Mouse (Mus musculus) kidney, postnatal 36 days (tissue): ENCODE measurements at regions not wholly inside any gene's neighbourhood (a gene's known extent, or its start where the extent isn't known, plus 50 kb on each side); places are given as distances from the start of the nearest gene placed in this dataset.
A peak's percentile ranks its signal among the peaks of the same experiment; 100 is the strongest.

Experiments used
- DNase-seq, 2 experiments: peaks; one replicate each; pipeline ENCODE4 v3.0.0; 2021 to 2022; ENCODE audit warnings: mixed read lengths in 2 of 2

DNA sequence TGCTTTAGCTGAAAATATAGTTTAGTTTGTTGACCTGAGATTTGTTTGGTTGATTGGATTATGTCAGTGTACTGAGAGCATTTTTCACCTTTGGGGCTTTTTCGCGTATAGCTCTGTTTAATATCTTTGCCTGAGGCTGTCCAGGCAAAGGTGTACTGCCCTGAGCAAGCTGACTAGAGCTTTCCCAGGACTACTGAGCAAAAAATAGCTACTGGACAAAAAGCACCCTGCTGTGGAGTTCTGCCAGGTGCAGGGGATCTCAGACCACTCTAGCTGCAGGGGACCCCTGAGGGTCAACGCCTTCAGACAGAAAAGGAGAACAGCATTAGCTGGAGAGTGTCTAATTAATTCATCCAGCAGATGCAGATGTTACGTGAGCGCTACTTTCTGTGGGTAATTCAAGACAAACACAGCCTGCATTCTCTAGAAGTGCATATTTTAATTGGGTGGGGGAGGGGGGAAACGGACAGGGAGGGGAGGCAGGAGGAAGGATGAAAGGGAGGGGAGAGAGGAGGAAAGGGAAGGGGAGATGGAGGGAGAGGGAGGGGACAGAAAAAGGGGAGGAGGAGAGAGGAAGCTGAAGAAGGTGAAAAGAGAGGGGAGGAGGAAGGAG lies 61.7 kb downstream of the Thnsl1 start:
- DNase-seq = no peak

- peak; percentile 27 for DNase-seq
Observed at GRCm38 (mm10) chr2:21269989-21270846, 64.7 kb downstream of the Thnsl1 start.

GRCm38 (mm10) chr2:21273416-21273815 lies 67.9 kb downstream of the Thnsl1 start:
- no peak for DNase-seq

DNA sequence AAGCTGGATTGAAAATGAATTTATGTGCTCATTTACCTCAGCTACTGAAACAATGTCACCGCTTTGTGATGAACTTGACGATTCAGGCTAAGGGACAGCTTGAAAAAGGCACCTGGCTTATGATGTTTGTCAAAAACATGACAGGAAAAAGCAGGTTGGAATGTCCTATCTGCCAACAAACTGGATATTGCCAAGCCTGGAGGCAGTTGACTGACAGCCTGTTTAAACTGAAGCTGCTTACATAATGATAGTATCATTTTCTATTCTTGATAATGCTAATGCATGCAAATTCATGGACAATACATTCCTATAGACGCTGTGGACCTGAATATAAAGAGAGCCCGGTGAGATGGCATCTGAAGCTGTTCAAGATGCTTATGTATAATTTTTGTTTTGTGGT lies 69.8 kb downstream of the Thnsl1 start:
- DNase-seq = no peak

GRCm38 (mm10) chr2:21280794-21281420 lies 75.4 kb downstream of the Thnsl1 start:
- DNase-seq = peak; percentile 58 to 91

DNA sequence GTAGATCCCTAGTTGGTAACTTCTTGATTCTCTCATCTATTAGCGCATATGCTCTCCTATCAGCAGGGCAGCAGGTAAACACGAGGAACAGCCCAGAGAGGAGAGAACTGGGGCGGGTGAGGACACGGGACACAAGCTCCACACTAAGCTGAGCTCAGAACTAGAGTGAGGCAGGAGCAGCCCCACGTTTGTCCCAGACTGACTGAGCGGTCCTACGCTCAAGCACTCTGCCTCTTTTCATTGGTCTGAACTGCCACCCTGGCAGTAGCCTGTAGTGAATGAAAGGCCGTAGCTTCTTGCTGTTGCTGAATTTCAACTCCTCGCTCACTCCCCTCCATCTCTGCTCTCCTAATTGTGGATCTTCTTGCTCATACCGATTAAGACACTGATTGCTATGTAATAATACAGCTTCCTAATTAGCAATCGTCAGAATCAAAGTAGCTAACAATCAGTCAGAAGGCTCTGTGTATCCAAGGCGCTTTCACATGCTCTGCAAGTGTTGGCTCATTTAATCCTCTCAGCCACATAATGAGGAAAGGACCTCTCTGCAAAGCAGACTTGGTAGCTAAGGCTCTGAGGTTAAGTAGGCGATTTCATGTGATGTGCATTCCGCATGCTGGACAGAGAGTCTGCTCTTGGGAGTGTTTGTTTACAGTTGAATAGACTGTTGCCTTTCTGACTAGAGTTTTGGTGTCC lies 77.1 kb downstream of the Thnsl1 start:
- no peak for DNase-seq

GRCm38 (mm10) chr2:21284881-21285280 lies 79.4 kb downstream of the Thnsl1 start:
- DNase-seq = no peak

DNA sequence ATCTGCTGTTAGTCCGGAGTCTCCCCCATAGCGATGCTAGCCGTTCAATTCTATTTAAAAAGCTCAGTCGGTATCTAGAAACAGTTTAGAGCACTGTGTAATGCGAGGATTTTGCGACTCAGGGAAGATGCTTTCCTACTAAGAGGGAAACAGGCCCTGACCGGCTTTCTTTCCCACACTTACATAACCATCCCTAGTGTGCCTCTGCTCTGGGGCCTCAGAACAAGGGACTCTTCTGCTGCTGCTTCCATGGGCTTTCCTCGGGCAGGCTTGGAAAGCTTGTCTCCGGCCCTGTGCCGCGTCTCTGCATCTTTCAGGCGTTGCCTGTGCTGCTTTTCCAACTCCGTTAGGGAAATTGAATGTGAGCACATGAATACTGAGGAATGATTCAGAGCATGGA lies 79.6 kb upstream of the Gpr158 start:
- no peak for DNase-seq

- no peak for DNase-seq
Observed at GRCm38 (mm10) chr2:21292669-21293151, 74.6 kb upstream of the Gpr158 start.

GRCm38 (mm10) chr2:21294002-21294401 lies 73.3 kb upstream of the Gpr158 start:
- no peak for DNase-seq

- DNase-seq = no peak
Observed at GRCm38 (mm10) chr2:21299681-21300080, 67.7 kb upstream of the Gpr158 start.
